In genomic region chr7:140037171-140037555, GRCm38 (mm10) we compare ENCODE assay signal across 9 mouse cellular contexts. TPM values are rescaled to one million over a fixed set of nuclear protein-coding genes. Genes with fewer than 3 reads are reported as not detected.
A peak's percentile ranks its signal among the peaks of the same experiment; 100 is the strongest.
DNase-seq lines count a peak whose midpoint lies in the region; ATAC-seq lines count a peak whose summit lies in the region.
"Had no signal": no experiment of that assay in that cellular context is flagged by ENCODE, and none has a peak within 500 bp of the region (broad histone marks: within the 10 kb centered on the region; RNA-seq: fewer than 3 reads in every experiment).

No protein-coding gene starts in this region.

- H3K9me3 ChIP-seq in heart, embryonic 14.5 days (ENCODE audit: control insufficient read depth, low read length), result no peaks in the 10 kb centered on the region
- no peaks in the 10 kb centered on the region for H3K9me3 ChIP-seq in hindbrain, embryonic 14.5 days (ENCODE audit: control insufficient read depth, low read length)
- no peaks in the 10 kb centered on the region for H3K9me3 ChIP-seq in midbrain, embryonic 15.5 days

- no peak for DNase-seq in heart, postnatal 14 days
- no peak for DNase-seq in hindbrain, embryonic 14.5 days (ENCODE audit: low spot score)
- no peak for DNase-seq in ovary, postnatal 14 days (ENCODE audit: low spot score)
- no peak for DNase-seq in cerebellum, adult 11 months
- DNase-seq in adrenal gland, adult 8-10 months, result no peak

- H3K4me3 ChIP-seq in heart, embryonic 14.5 days (ENCODE audit: control insufficient read depth in 1 of 2, insufficient read depth in 1 of 2, low read depth in 1 of 2, low read length in 2 of 2), result peak overlapping the region; percentile 59 to 79
- H3K4me3 ChIP-seq in brown adipose tissue, adult 24 weeks (ENCODE audit: insufficient read depth, low read depth, low read length), result 0 out of 2 replicates have a peak overlapping the region, but pooled peaks have one; percentile 88
- peak overlapping the region; percentile 70 for H3K4me3 ChIP-seq in hindbrain, embryonic 14.5 days (replicated peaks; ENCODE audit: low read length)
- H3K4me3 ChIP-seq in midbrain, embryonic 15.5 days, result peak overlapping the region; percentile 91

- WGBS in heart, embryonic 14.5 days, result 52% methylated on average over 3 of the region's 3 CpGs
- 45% methylated on average over 3 of the region's 3 CpGs for WGBS in hindbrain, embryonic 14.5 days
- WGBS in midbrain, embryonic 15.5 days, result 57% methylated on average over 3 of the region's 3 CpGs

- intact Hi-C loops in heart, postnatal 14 days (cut with DNase I), result no loop called here

- H3K27ac ChIP-seq in heart, embryonic 14.5 days (replicated peaks in 1 of 2; ENCODE audit: control insufficient read depth in 1 of 2, insufficient read depth in 1 of 2, low read depth in 2 of 2, low read length in 2 of 2), result no peak overlapping the region
- H3K27ac ChIP-seq in brown adipose tissue, adult 24 weeks (replicated peaks; ENCODE audit: low read depth, low read length), result no peak overlapping the region
- H3K27ac ChIP-seq in hindbrain, embryonic 14.5 days, result no peak overlapping the region
- H3K27ac ChIP-seq in midbrain, embryonic 15.5 days, result no peak overlapping the region

- peak overlapping the region; percentile 84 for H3K4me2 ChIP-seq in heart, embryonic 14.5 days (ENCODE audit: low read length)
- H3K4me2 ChIP-seq in hindbrain, embryonic 14.5 days (replicated peaks), result peak overlapping the region; percentile 92
- peak overlapping the region; percentile 92 for H3K4me2 ChIP-seq in midbrain, embryonic 15.5 days

- H3K27me3 ChIP-seq in heart, embryonic 14.5 days (ENCODE audit: control insufficient read depth, insufficient read depth, low read length), result no peaks in the 10 kb centered on the region
- no peaks in the 10 kb centered on the region for H3K27me3 ChIP-seq in hindbrain, embryonic 14.5 days (ENCODE audit: control insufficient read depth, insufficient read depth, low read length)
- no peaks in the 10 kb centered on the region for H3K27me3 ChIP-seq in midbrain, embryonic 15.5 days (replicated peaks)

- peaks cover 39% of the 10 kb centered on the region for H3K36me3 ChIP-seq in heart, embryonic 14.5 days (ENCODE audit: control insufficient read depth, insufficient read depth, low read length)
- peaks cover 34% of the 10 kb centered on the region for H3K36me3 ChIP-seq in hindbrain, embryonic 14.5 days (replicated peaks; ENCODE audit: control insufficient read depth, insufficient read depth)
- peaks cover 7% of the 10 kb centered on the region; the same call in 1 of the 2 replicates for H3K36me3 ChIP-seq in midbrain, embryonic 15.5 days (replicated peaks)

- H3K4me1 ChIP-seq in heart, embryonic 14.5 days (ENCODE audit: control insufficient read depth in 2 of 2, insufficient read depth in 2 of 2, low read length in 2 of 2), result peaks cover 3 to 11% of the 10 kb centered on the region in 2 experiments
- H3K4me1 ChIP-seq in brown adipose tissue, adult 24 weeks (ENCODE audit: control insufficient read depth, insufficient read depth, insufficient read length, low read length), result no peaks in the 10 kb centered on the region
- peaks cover 11% of the 10 kb centered on the region for H3K4me1 ChIP-seq in hindbrain, embryonic 14.5 days (replicated peaks; ENCODE audit: control insufficient read depth, insufficient read depth, low read length)
- peaks cover 26% of the 10 kb centered on the region for H3K4me1 ChIP-seq in midbrain, embryonic 15.5 days

- ATAC-seq in heart, embryonic 14.5 days (ENCODE audit: insufficient number of reproducible peaks, insufficient read depth, low FRiP score, low read depth), result no peak
- ATAC-seq in hindbrain, embryonic 14.5 days (ENCODE audit: low FRiP score), result no peak
- ATAC-seq in midbrain, embryonic 15.5 days (replicated peaks), result no peak

- peak overlapping the region; percentile 90 for H3K9ac ChIP-seq in heart, embryonic 14.5 days (ENCODE audit: low read length)
- H3K9ac ChIP-seq in hindbrain, embryonic 14.5 days, result peak overlapping the region; percentile 68
- peak overlapping the region; percentile 88 for H3K9ac ChIP-seq in midbrain, embryonic 15.5 days

RNA-seq across cellular contexts. Expression of gene Tubgcp2, which starts 0.7 kb away (rescaled TPM):
- 32.8 and 34.2 TPM in 2 replicates for polyA plus RNA-seq in heart, embryonic 14.5 days (2014; fragmentation: Nextera tagmentation; extraction: Ambion mirVana)
- 10 to 100 TPM; 27.4 to 29.4 TPM for total RNA-seq in heart, postnatal 14 days (2021)
- 8.6 and 9.1 TPM in 2 replicates for polyA plus RNA-seq in brown adipose tissue, adult 24 weeks (2012; ENCODE audit: insufficient read depth, insufficient read length, missing spikeins)
- 57.8 and 58.7 TPM in 2 replicates for polyA plus RNA-seq in hindbrain, embryonic 14.5 days (2014; fragmentation: Nextera tagmentation; extraction: Ambion mirVana)
- 61.3 and 62.6 TPM in 2 replicates for polyA plus RNA-seq in midbrain, embryonic 15.5 days (2015; fragmentation: Nextera tagmentation; extraction: Ambion mirVana)
- total RNA-seq in adrenal gland, adult 8-10 months (2022), result 10 to 100 TPM; 24.2 to 35.8 (median 32.2) TPM

RNA-seq across cellular contexts. Expression of gene Zfp511, which starts 1.0 kb away (rescaled TPM):
- polyA plus RNA-seq in heart, embryonic 14.5 days (2014; fragmentation: Nextera tagmentation; extraction: Ambion mirVana), result 33.7 and 34.6 TPM in 2 replicates
- total RNA-seq in heart, postnatal 14 days (2021), result 10 to 100 TPM; 10.3 to 10.7 TPM
- 12.9 and 13.9 TPM in 2 replicates for polyA plus RNA-seq in brown adipose tissue, adult 24 weeks (2012; ENCODE audit: insufficient read depth, insufficient read length, missing spikeins)
- 52.3 and 53.2 TPM in 2 replicates for polyA plus RNA-seq in hindbrain, embryonic 14.5 days (2014; fragmentation: Nextera tagmentation; extraction: Ambion mirVana)
- polyA plus RNA-seq in midbrain, embryonic 15.5 days (2015; fragmentation: Nextera tagmentation; extraction: Ambion mirVana), result 56.6 and 58.0 TPM in 2 replicates
- 10 to 100 TPM; 21.8 to 30.7 (median 26.7) TPM for total RNA-seq in adrenal gland, adult 8-10 months (2022)

RNA-seq across cellular contexts. Expression of gene Msx3, which starts 11.7 kb away (rescaled TPM):
- not detected in 2 replicates for polyA plus RNA-seq in heart, embryonic 14.5 days (2014; fragmentation: Nextera tagmentation; extraction: Ambion mirVana)
- not detected for total RNA-seq in heart, postnatal 14 days (2021)
- polyA plus RNA-seq in brown adipose tissue, adult 24 weeks (2012; ENCODE audit: insufficient read depth, insufficient read length, missing spikeins), result not detected in 2 replicates
- polyA plus RNA-seq in hindbrain, embryonic 14.5 days (2014; fragmentation: Nextera tagmentation; extraction: Ambion mirVana), result 8.1 and 9.0 TPM in 2 replicates
- polyA plus RNA-seq in midbrain, embryonic 15.5 days (2015; fragmentation: Nextera tagmentation; extraction: Ambion mirVana), result 1.2 TPM in 2 replicates
- not detected for total RNA-seq in adrenal gland, adult 8-10 months (2022)
- total RNA-seq: neutrophil, adult 5-6 weeks had no signal

RNA-seq across cellular contexts. Expression of gene Adam8, which starts 44.8 kb away (rescaled TPM):
- 0.82 and 1.5 TPM in 2 replicates for polyA plus RNA-seq in heart, embryonic 14.5 days (2014; fragmentation: Nextera tagmentation; extraction: Ambion mirVana)
- under 1 TPM; 0.93 TPM for total RNA-seq in heart, postnatal 14 days (2021)
- 3.0 TPM in 1 of 2 replicates, not detected in the other for polyA plus RNA-seq in brown adipose tissue, adult 24 weeks (2012; ENCODE audit: insufficient read depth, insufficient read length, missing spikeins)
- 2.7 and 2.9 TPM in 2 replicates for polyA plus RNA-seq in hindbrain, embryonic 14.5 days (2014; fragmentation: Nextera tagmentation; extraction: Ambion mirVana)
- 4.5 TPM in 2 replicates for polyA plus RNA-seq in midbrain, embryonic 15.5 days (2015; fragmentation: Nextera tagmentation; extraction: Ambion mirVana)
- 1 to 10 TPM; 1.8 to 5.9 (median 4.4) TPM for total RNA-seq in adrenal gland, adult 8-10 months (2022)

RNA-seq across cellular contexts. Expression of gene Caly, which starts 45.2 kb away (rescaled TPM):
- 0.20 and 0.42 TPM in 2 replicates for polyA plus RNA-seq in heart, embryonic 14.5 days (2014; fragmentation: Nextera tagmentation; extraction: Ambion mirVana)
- not detected for total RNA-seq in heart, postnatal 14 days (2021)
- polyA plus RNA-seq in brown adipose tissue, adult 24 weeks (2012; ENCODE audit: insufficient read depth, insufficient read length, missing spikeins), result not detected in 2 replicates
- 257 and 303 TPM in 2 replicates for polyA plus RNA-seq in hindbrain, embryonic 14.5 days (2014; fragmentation: Nextera tagmentation; extraction: Ambion mirVana)
- polyA plus RNA-seq in midbrain, embryonic 15.5 days (2015; fragmentation: Nextera tagmentation; extraction: Ambion mirVana), result 277 and 280 TPM in 2 replicates
- 10 to 100 TPM in 2 of 4 experiments, 1 to 10 TPM in 2; 5.8 to 13.8 (median 11.0) TPM for total RNA-seq in adrenal gland, adult 8-10 months (2022)
- total RNA-seq: neutrophil, adult 5-6 weeks had no signal
